Mouse (Mus musculus) heart, adult 11 months (tissue): ENCODE measurements around the gene Tra2a.

Source experiments
- DNase-seq: peaks from one replicate; pipeline ENCODE4 v3.0.0; 2022

Tra2a gene

GRCm38 (mm10) chr6:49209881-49210854 lies 53.7 kb downstream of the Tra2a start:
- DNase-seq: peak; percentile 81

GRCm38 (mm10) chr6:49208935-49209334 lies 54.9 kb downstream of the Tra2a start:
- peak; percentile 78 for DNase-seq

GRCm38 (mm10) chr6:49208297-49208930 lies 55.4 kb downstream of the Tra2a start:
- no peak for DNase-seq

GRCm38 (mm10) chr6:49206416-49206815 lies 57.4 kb downstream of the Tra2a start:
- no peak for DNase-seq

GRCm38 (mm10) chr6:49195188-49195587 lies 68.6 kb downstream of the Tra2a start:
- peak; percentile 67 for DNase-seq

- peak; percentile 55 for DNase-seq
These were observed 69.3 kb downstream of the Tra2a start for GRCm38 (mm10) chr6:49194536-49194935.
